Mouse (Mus musculus) testis, adult 2 months (tissue): ENCODE data around the gene Ucp2.

ENCODE experiments used
- CTCF ChIP-seq: fragments of 200-500 bp; IDR thresholded peaks from 2 replicates; pipeline ENCODE4 v1.5.1; 2012; ENCODE audit warnings: low read depth, mild to moderate bottlenecking, inconsistent platforms, low read length, moderate library complexity; ENCODE audit not compliant: control insufficient read depth, insufficient read depth, insufficient replicate concordance
- POLR2A ChIP-seq: fragments of 200-500 bp; IDR thresholded peaks from 2 replicates; pipeline ENCODE4 v1.6.1; 2012; ENCODE audit warnings: low read depth, mild to moderate bottlenecking, inconsistent platforms, low read length, moderate library complexity; ENCODE audit not compliant: control insufficient read depth

DNA sequence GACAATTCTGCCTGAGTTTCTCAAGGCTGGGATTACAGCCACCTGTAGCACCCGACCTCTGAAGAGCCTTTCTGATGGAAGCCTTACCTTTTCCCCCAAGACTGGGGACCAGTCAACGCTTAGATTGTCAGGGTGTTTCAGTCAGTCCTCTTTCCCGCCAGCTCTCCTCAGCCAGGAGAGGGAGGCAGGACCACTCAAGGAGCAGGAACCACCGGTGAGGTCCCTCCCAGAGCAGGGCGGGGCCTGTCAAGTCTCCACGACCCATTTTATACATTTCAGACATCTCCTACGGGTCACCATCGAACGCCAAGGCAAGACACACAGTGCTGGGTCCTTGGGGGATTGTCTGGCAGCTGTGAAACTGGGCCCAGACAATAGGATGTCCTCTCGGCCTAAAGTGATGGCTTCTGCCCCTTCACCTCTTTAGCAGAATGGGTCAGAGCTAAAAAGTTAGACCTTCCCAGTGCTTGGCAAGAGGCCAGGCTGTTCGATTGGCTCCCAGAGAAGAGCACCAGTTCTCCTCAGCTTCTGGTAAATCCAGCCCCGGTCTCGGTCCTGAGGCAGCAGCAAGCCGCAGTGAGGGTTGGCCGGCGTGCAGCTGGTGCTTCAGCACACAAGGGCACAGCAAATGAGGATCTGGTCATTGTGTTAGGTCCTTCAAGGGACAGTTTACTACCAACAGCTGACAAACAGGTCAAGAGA is 7.3 kb downstream of the Ucp2 start:
- no peak for TF ChIP-seq CTCF
- no peak; the same call in 1 of the 2 replicates for TF ChIP-seq POLR2A
